Mouse (Mus musculus) MEL (cell line): Measurements from ENCODE around the gene Slc2a13. TPM values are rescaled to one million over a fixed set of nuclear protein-coding genes. Genes with fewer than 3 reads are reported as not detected.

ENCODE experiments used
- DNase-seq: peaks from one replicate; pipeline ENCODE4 v3.0.0; 2011; ENCODE audit warnings: low read depth, low spot score
- H3K27ac ChIP-seq: 2 replicates; pipeline ENCODE4 v1.5.1; 2012; ENCODE audit warnings: low read depth, mild to moderate bottlenecking, control low read depth, low read length, moderate library complexity; ENCODE audit not compliant: control insufficient read depth
- H3K27me3 ChIP-seq, 2 experiments: fragments of 150-350 bp in 1 of 2; sonication (generic) in 1 of 2; 2 replicates each; pipeline ENCODE4 v1.6.1; 2012; ENCODE audit warnings: low read length in 2 of 2, mild to moderate bottlenecking in 2 of 2, improper control_type of control experiment in 1 of 2, moderate library complexity in 1 of 2; ENCODE audit not compliant: insufficient read depth in 2 of 2, control insufficient read depth in 1 of 2
- H3K36me3 ChIP-seq, 2 experiments: 2 replicates each; pipeline ENCODE4 v1.6.1; 2012 to 2014; ENCODE audit warnings: low read length in 2 of 2, improper control_type of control experiment in 1 of 2, inconsistent platforms in 1 of 2, mild to moderate bottlenecking in 1 of 2; ENCODE audit not compliant: insufficient read depth in 2 of 2, control insufficient read depth in 1 of 2
- H3K4me1 ChIP-seq, 2 experiments: fragments of 150-350 bp in 1 of 2; sonication (generic) in 1 of 2; 2 replicates each; pipeline ENCODE4 v1.6.1; 2012; ENCODE audit warnings: low read length in 2 of 2, improper control_type of control experiment in 1 of 2, mild to moderate bottlenecking in 1 of 2; ENCODE audit not compliant: insufficient read depth in 2 of 2, control insufficient read depth in 1 of 2
- H3K4me3 ChIP-seq, 2 experiments: fragments of 150-350 bp in 1 of 2; sonication (generic) in 1 of 2; 2 replicates each; pipeline ENCODE4 v1.5.1; 2012; ENCODE audit warnings: low read depth in 2 of 2, low read length in 2 of 2, mild to moderate bottlenecking in 2 of 2, moderate library complexity in 2 of 2, control low read depth in 1 of 2, improper control_type of control experiment in 1 of 2; ENCODE audit not compliant: control insufficient read depth in 1 of 2, insufficient read depth in 1 of 2
- H3K79me2 ChIP-seq: 2 replicates; pipeline ENCODE4 v1.6.1; 2012; ENCODE audit warnings: mild to moderate bottlenecking, low read length, moderate library complexity; ENCODE audit not compliant: control insufficient read depth, poor library complexity, insufficient read depth
- H3K9ac ChIP-seq: 2 replicates; pipeline ENCODE4 v1.6.1; 2012; ENCODE audit warnings: low read depth, mild to moderate bottlenecking, control low read depth, low read length, moderate library complexity; ENCODE audit not compliant: control insufficient read depth, poor library complexity, severe bottlenecking
- H3K9me3 ChIP-seq: fragments of 150-350 bp; sonication (generic); replicated peaks from 2 replicates; pipeline ENCODE4 v1.6.1; 2012; ENCODE audit warnings: mild to moderate bottlenecking, low read length, improper control_type of control experiment, moderate library complexity; ENCODE audit not compliant: insufficient read depth
- BHLHE40 ChIP-seq: IDR thresholded peaks from 2 replicates; pipeline ENCODE4 v1.6.1; 2012; ENCODE audit warnings: low read depth, mild to moderate bottlenecking, inconsistent platforms, low read length, improper control_type of control experiment, borderline replicate concordance
- CHD1 ChIP-seq: IDR thresholded peaks from 2 replicates; pipeline ENCODE4 v1.6.1; 2012; ENCODE audit warnings: low read depth, mild to moderate bottlenecking, inconsistent platforms, low read length, improper control_type of control experiment
- CHD2 ChIP-seq: IDR thresholded peaks from 2 replicates; pipeline ENCODE4 v1.6.1; 2011; ENCODE audit warnings: low read length, improper control_type of control experiment
- EP300 ChIP-seq, 2 experiments: IDR thresholded peaks; 2 replicates each; pipeline ENCODE4 v1.6.1; 2011; ENCODE audit warnings: improper control_type of control experiment in 2 of 2, low read length in 2 of 2, low read depth in 1 of 2, mild to moderate bottlenecking in 1 of 2
- GABPA ChIP-seq: IDR thresholded peaks from 2 replicates; pipeline ENCODE4 v1.6.1; 2012; ENCODE audit warnings: low read depth, mild to moderate bottlenecking, inconsistent platforms, low read length, improper control_type of control experiment, moderate library complexity
- HCFC1 ChIP-seq: IDR thresholded peaks from 2 replicates; pipeline ENCODE4 v1.6.1; 2012; ENCODE audit warnings: low read depth, mild to moderate bottlenecking, inconsistent platforms, low read length, improper control_type of control experiment, moderate library complexity
- JUND ChIP-seq: IDR thresholded peaks from 2 replicates; pipeline ENCODE4 v1.6.1; 2011; ENCODE audit warnings: low read depth, mild to moderate bottlenecking, improper control_type of control experiment, low read length
- MAX ChIP-seq: IDR thresholded peaks from 2 replicates; pipeline ENCODE4 v1.6.1; 2011; ENCODE audit warnings: low read length, improper control_type of control experiment
- MAZ ChIP-seq: IDR thresholded peaks from 2 replicates; pipeline ENCODE4 v1.6.1; 2012; ENCODE audit warnings: low read depth, mild to moderate bottlenecking, inconsistent platforms, low read length, improper control_type of control experiment
- MEF2A ChIP-seq: IDR thresholded peaks from 2 replicates; pipeline ENCODE4 v1.6.1; 2014; ENCODE audit warnings: low read depth, mild to moderate bottlenecking, inconsistent platforms, low read length, improper control_type of control experiment; ENCODE audit not compliant: poor library complexity, insufficient replicate concordance, severe bottlenecking; ENCODE audit errors: extremely low read depth
- MYC ChIP-seq: IDR thresholded peaks from 2 replicates; pipeline ENCODE4 v1.6.1; 2011; ENCODE audit warnings: low read depth, mild to moderate bottlenecking, low read length, improper control_type of control experiment, moderate library complexity
- NELFE ChIP-seq: IDR thresholded peaks from 2 replicates; pipeline ENCODE4 v1.6.1; 2011; ENCODE audit warnings: low read depth, low read length, improper control_type of control experiment
- POLR2AphosphoS2 ChIP-seq: IDR thresholded peaks from 2 replicates; pipeline ENCODE4 v1.6.1; 2011; ENCODE audit warnings: low read length, improper control_type of control experiment
- RAD21 ChIP-seq: IDR thresholded peaks from 2 replicates; pipeline ENCODE4 v1.6.1; 2011; ENCODE audit warnings: mild to moderate bottlenecking, low read depth, low read length, improper control_type of control experiment
- TCF12 ChIP-seq: IDR thresholded peaks from 2 replicates; pipeline ENCODE4 v1.6.1; 2014; ENCODE audit warnings: low read depth, mild to moderate bottlenecking, inconsistent platforms, low read length, improper control_type of control experiment, moderate library complexity
- UBTF ChIP-seq: IDR thresholded peaks from 2 replicates; pipeline ENCODE4 v1.6.1; 2012; ENCODE audit warnings: low read depth, mild to moderate bottlenecking, inconsistent platforms, low read length, improper control_type of control experiment, moderate library complexity, borderline replicate concordance; ENCODE audit not compliant: insufficient read depth
- USF1 ChIP-seq: IDR thresholded peaks from 2 replicates; pipeline ENCODE4 v1.6.1; 2014; ENCODE audit warnings: low read depth, mild to moderate bottlenecking, inconsistent platforms, low read length, improper control_type of control experiment, moderate library complexity
- ZMIZ1 ChIP-seq: IDR thresholded peaks from 2 replicates; pipeline ENCODE4 v1.6.1; 2012; ENCODE audit warnings: low read depth, mild to moderate bottlenecking, inconsistent platforms, low read length, improper control_type of control experiment, moderate library complexity
- ZNF384 ChIP-seq: IDR thresholded peaks from 2 replicates; pipeline ENCODE4 v1.6.1; 2012; ENCODE audit warnings: low read depth, mild to moderate bottlenecking, inconsistent platforms, low read length, improper control_type of control experiment
- polyA plus RNA-seq, 2 experiments: library from polyadenylated mRNA; stranded (reverse) in 1 of 2; unstranded in 1 of 2; fragments of >175 nt in 1 of 2; fragments of >200 nt in 1 of 2; gene quantifications; 2 replicates each; pipeline versions ENCODE4 v1.2.1 to v1.2.4; 2012; ENCODE audit warnings: low replicate concordance in 2 of 2, low read depth in 1 of 2; ENCODE audit not compliant: insufficient read length in 2 of 2, insufficient read depth in 1 of 2, missing spikeins in 1 of 2
- total RNA-seq: library from RNA; depleted of rRNA; stranded (reverse); fragments of 300-350 nt; gene quantifications from 2 replicates; pipeline ENCODE4 v1.2.3, GENCODE M21; 2012

The Slc2a13 gene
- total and polyA plus RNA-seq, 3 experiments: not detected

DNA sequence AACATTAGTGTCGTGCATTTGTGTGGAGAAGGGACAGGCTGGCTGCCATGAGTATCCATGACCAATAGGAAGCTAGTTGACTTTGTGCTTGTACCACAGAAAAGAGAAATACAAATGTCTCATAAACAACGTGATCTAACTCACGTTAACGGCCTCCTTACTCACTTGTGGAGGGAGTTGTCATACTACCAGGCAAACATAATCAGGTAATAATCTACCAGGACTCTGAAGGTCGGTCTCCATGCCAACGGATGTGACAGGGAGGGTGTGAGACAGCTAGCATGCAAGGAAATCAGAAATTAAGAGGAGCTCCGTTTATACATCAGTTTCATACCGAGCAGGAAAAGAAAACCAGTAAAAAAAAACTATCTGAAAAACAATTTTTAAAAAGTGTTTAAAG is 6.3 kb downstream of the Slc2a13 start:
- Histone ChIP-seq H3K9me3 (no peaks in the 10 kb centered on the region), H3K79me2 (no peaks in the 10 kb centered on the region), H3K36me3 (no peaks in the 10 kb centered on the region), H3K4me1 (no peaks in the 10 kb centered on the region), H3K9ac (no peak overlapping the region), H3K4me3 (no peak overlapping the region), H3K27me3 (no peaks in the 10 kb centered on the region), H3K27ac (no peak overlapping the region)
- no peak for DNase-seq
- no peak for TF ChIP-seq ZNF384
- TF ChIP-seq EP300 (IDR thresholded peaks at IDR 0.05; ENCODE audit: low read depth in 1 of 2, low read length in 2 of 2): no peak
- no peak for TF ChIP-seq CHD1
- TF ChIP-seq POLR2AphosphoS2: no peak
- TF ChIP-seq TCF12: no peak
- no peak for TF ChIP-seq GABPA
- TF ChIP-seq NELFE: no peak
- no peak for TF ChIP-seq HCFC1
- TF ChIP-seq JUND: no peak
- no peak for TF ChIP-seq BHLHE40
- no peak for TF ChIP-seq MEF2A
- TF ChIP-seq MAX: no peak
- TF ChIP-seq MYC: no peak
- no peak for TF ChIP-seq USF1
- no peak for TF ChIP-seq RAD21
- TF ChIP-seq CHD2: no peak
- no peak for TF ChIP-seq MAZ

DNA sequence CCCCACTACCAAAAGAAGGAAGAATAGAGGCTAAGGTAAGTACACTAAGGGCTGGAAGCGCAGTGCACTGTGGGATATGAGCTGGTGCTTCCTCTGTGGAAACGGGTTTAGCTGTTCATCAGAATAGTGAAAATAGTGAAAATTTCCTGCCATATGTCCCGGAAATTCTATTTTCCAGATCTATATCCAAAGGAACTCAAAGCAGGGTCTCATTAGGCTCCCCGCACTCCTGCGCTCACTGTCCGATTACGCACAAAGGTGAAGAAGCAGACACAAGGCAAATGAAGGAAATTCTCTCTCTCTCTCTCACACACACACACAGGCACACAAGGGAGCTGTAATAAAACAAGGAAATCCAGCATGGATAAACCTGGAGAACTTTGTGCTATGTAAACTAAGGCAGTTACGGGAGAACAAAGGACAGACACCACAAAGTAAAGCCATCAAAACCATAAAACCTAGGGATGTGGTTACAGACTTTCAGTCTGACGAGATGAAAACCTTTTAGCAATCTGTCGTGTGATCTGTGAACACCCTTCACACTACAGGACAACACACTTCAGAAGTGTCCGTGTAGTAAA is 7.9 kb downstream of the Slc2a13 start:
- no peak overlapping the region for H3K4me3 ChIP-seq
- no peak overlapping the region for H3K9ac ChIP-seq
- TF ChIP-seq ZMIZ1: no peak
- TF ChIP-seq UBTF: no peak
- no peak for TF ChIP-seq RAD21
- no peak for TF ChIP-seq NELFE
- no peak for TF ChIP-seq POLR2AphosphoS2
- H3K27me3 ChIP-seq: no peaks in the 10 kb centered on the region
- H3K36me3 ChIP-seq: no peaks in the 10 kb centered on the region
- H3K79me2 ChIP-seq: no peaks in the 10 kb centered on the region
- no peak overlapping the region for H3K27ac ChIP-seq
- no peaks in the 10 kb centered on the region for H3K4me1 ChIP-seq
- no peaks in the 10 kb centered on the region for H3K9me3 ChIP-seq
- DNase-seq: no peak
